In the genomic region with DNA sequence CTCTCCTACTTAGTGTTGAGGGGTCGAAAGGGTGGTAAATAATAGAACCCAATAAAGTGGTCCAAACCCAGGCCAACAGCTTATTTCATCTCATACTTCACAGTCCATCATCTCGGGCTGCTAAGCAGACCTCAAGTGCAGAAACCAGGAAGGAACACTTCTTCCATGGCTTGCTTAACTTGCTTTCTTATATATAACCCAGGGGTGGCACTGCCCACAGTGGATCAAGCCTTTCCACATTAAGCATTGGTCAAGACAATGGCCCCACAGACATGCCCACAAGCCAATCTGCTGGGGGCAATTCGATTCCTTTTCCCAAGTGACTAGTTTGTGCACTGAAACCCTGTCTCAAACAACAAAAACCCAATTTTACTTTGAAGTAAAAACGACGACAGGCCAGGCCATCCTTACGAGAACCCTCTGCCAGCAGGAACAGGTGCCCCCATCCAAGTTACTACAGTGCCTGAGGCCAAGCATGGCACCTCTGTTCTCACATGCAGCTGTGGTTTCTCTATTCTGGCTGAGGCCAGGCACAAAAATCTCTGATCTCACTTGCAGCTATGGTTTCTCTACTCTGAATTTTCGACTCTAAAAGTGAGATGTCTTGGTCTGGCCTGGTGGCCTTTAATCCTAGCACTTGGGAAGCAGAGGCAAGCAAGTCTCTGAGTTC, we compare ENCODE assay signal across 12 mouse cellular contexts.
A peak's percentile ranks its signal among the peaks of the same experiment; 100 is the strongest.
DNase-seq lines count a peak whose midpoint lies in the region; ATAC-seq and TF ChIP-seq lines count a peak whose summit lies in the region.
"Had no signal": no experiment of that assay in that cellular context is flagged by ENCODE, and none has a peak within 500 bp of the region (broad histone marks: within the 10 kb centered on the region; RNA-seq: fewer than 3 reads in every experiment).

No protein-coding gene starts in this region.

- TF ChIP-seq CTCF in intestine, postnatal 0 days (IDR thresholded peaks at IDR 0.05; ENCODE audit: low read depth), result no peak

- WGBS in intestine, embryonic 15.5 days, result 77% methylated on average over 7 of the region's 7 CpGs
- 73% methylated on average over 7 of the region's 7 CpGs for WGBS in intestine, postnatal 0 days
- WGBS in limb, embryonic 10.5 days, result 84% methylated on average over 7 of the region's 7 CpGs

- no peak for ATAC-seq in intestine, embryonic 15.5 days
- no peak for ATAC-seq in intestine, postnatal 0 days
- ATAC-seq in frontal cortex, adult (ENCODE audit: low TSS enrichment), result no peak

- H3K4me3 ChIP-seq in intestine, embryonic 15.5 days (replicated peaks), result no peak overlapping the region
- H3K4me3 ChIP-seq in intestine, postnatal 0 days (ENCODE audit: low read depth, low read length), result no peak overlapping the region
- H3K4me3 ChIP-seq in limb, embryonic 10.5 days, result no peak overlapping the region
- H3K4me3 ChIP-seq: forebrain, embryonic 12.5 days; stomach, embryonic 15.5 days had no signal

- no peaks in the 10 kb centered on the region for H3K9me3 ChIP-seq in intestine, embryonic 15.5 days
- no peaks in the 10 kb centered on the region for H3K9me3 ChIP-seq in intestine, postnatal 0 days (ENCODE audit: control insufficient read depth)
- H3K9me3 ChIP-seq in limb, embryonic 10.5 days (replicated peaks), result no peaks in the 10 kb centered on the region
- H3K9me3 ChIP-seq: forebrain, embryonic 12.5 days; stomach, embryonic 15.5 days had no signal

- no peak overlapping the region for H3K27ac ChIP-seq in intestine, embryonic 15.5 days
- H3K27ac ChIP-seq in intestine, postnatal 0 days (ENCODE audit: low read depth, low read length), result no peak overlapping the region
- H3K27ac ChIP-seq in limb, embryonic 10.5 days, result peak overlapping the region; percentile 26; the same call in 1 of the 2 replicates
- H3K27ac ChIP-seq: macrophage; stomach, embryonic 15.5 days had no signal

- H3K4me2 ChIP-seq in intestine, embryonic 15.5 days (replicated peaks), result peak overlapping the region; percentile 17; the same call in 1 of the 2 replicates
- H3K4me2 ChIP-seq in intestine, postnatal 0 days (replicated peaks; ENCODE audit: low read depth), result no peak overlapping the region
- H3K4me2 ChIP-seq: forebrain, embryonic 12.5 days; stomach, embryonic 15.5 days had no signal

- H3K27me3 ChIP-seq in intestine, embryonic 15.5 days (replicated peaks), result no peaks in the 10 kb centered on the region
- H3K27me3 ChIP-seq in intestine, postnatal 0 days (replicated peaks; ENCODE audit: control insufficient read depth, insufficient read depth, low read length), result no peaks in the 10 kb centered on the region
- H3K27me3 ChIP-seq in limb, embryonic 10.5 days (ENCODE audit: low read depth, poor library complexity, severe bottlenecking), result no peaks in the 10 kb centered on the region
- H3K27me3 ChIP-seq: forebrain, embryonic 12.5 days; stomach, embryonic 15.5 days had no signal

- 0 out of 2 replicates have a peak, but pooled peaks cover 4% of the 10 kb centered on the region for H3K36me3 ChIP-seq in intestine, embryonic 15.5 days
- peaks cover 10% of the 10 kb centered on the region; the same call in 1 of the 2 replicates for H3K36me3 ChIP-seq in intestine, postnatal 0 days (ENCODE audit: control insufficient read depth, insufficient read depth)
- peaks cover 32% of the 10 kb centered on the region for H3K36me3 ChIP-seq in limb, embryonic 10.5 days

- DNase-seq in thymus, postnatal 25 days, result peak; percentile 31
- no peak for DNase-seq in thymus, postnatal 36 days
- no peak for DNase-seq in limb, embryonic 10.5 days (ENCODE audit: low spot score)
- DNase-seq in spleen, adult 12 weeks (ENCODE audit: low spot score), result no peak
- DNase-seq: kidney, adult 18-20 months; right cerebral cortex, postnatal 14 days had no signal

- H3K4me1 ChIP-seq in intestine, embryonic 15.5 days (replicated peaks), result peaks cover 23% of the 10 kb centered on the region
- peaks cover 12% of the 10 kb centered on the region; the same call in 1 of the 2 replicates for H3K4me1 ChIP-seq in intestine, postnatal 0 days (replicated peaks; ENCODE audit: control insufficient read depth, insufficient read depth, low read length)
- H3K4me1 ChIP-seq in limb, embryonic 10.5 days, result peaks cover 34% of the 10 kb centered on the region

- H3K9ac ChIP-seq in intestine, embryonic 15.5 days, result no peak overlapping the region
- no peak overlapping the region for H3K9ac ChIP-seq in intestine, postnatal 0 days (ENCODE audit: low read depth, low read length)
- H3K9ac ChIP-seq: forebrain, embryonic 12.5 days; stomach, embryonic 15.5 days had no signal
